Mouse (Mus musculus): Measurements from ENCODE around the gene Xirp1. TPM values are rescaled to one million over a fixed set of nuclear protein-coding genes. Genes with fewer than 3 reads are reported as not detected.

Xirp1 gene
- total and polyA plus RNA-seq, 3 experiments = 55.5 to 133 (median 118) TPM

- 0 out of 2 replicates have a peak, but pooled peaks cover 2% of the 10 kb centered on the region for H3K79me2 ChIP-seq (replicated peaks; ENCODE audit: control insufficient read depth, insufficient read depth, low read length)
- no peaks in the 10 kb centered on the region for H3K36me3 ChIP-seq (ENCODE audit: control insufficient read depth, insufficient read depth, low read length)
- TF ChIP-seq CTCF (IDR thresholded peaks at IDR 0.05) = no peak
- no peak for TF ChIP-seq EP300 (IDR thresholded peaks at IDR 0.05; ENCODE audit: insufficient read depth, low read depth, low read length)
- TF ChIP-seq POLR2A (IDR thresholded peaks at IDR 0.05; ENCODE audit: insufficient read depth, low read depth, low read length) = no peak
- WGBS = 66% methylated on average over 4 of the region's 4 CpGs
- no peak overlapping the region for H3K9ac ChIP-seq (ENCODE audit: low read depth, low read length)
- H3K4me1 ChIP-seq (ENCODE audit: control insufficient read depth, insufficient read depth, low read length) = no peaks in the 10 kb centered on the region
- no peak for DNase-seq
- H3K27ac ChIP-seq = no peak overlapping the region
- H3K27me3 ChIP-seq (ENCODE audit: control insufficient read depth, insufficient read depth, low read length) = no peaks in the 10 kb centered on the region
- H3K4me3 ChIP-seq = no peak overlapping the region
- intact Hi-C loops (cut with DNase I) = no loop called here
Observed at GRCm38 (mm10) chr9:120064317-120064716, 40.9 kb upstream of the Xirp1 start.

GRCm38 (mm10) chr9:120058730-120059129, 35.3 kb upstream of the Xirp1 start:
- Histone ChIP-seq H3K4me3 (no peak overlapping the region), H3K36me3 (ENCODE audit: control insufficient read depth, insufficient read depth, low read length) (no peaks in the 10 kb centered on the region), H3K27me3 (ENCODE audit: control insufficient read depth, insufficient read depth, low read length) (no peaks in the 10 kb centered on the region), H3K79me2 (replicated peaks; ENCODE audit: control insufficient read depth, insufficient read depth, low read length) (0 out of 2 replicates have a peak, but pooled peaks cover 2% of the 10 kb centered on the region), H3K27ac (no peak overlapping the region), H3K4me1 (ENCODE audit: control insufficient read depth, insufficient read depth, low read length) (peaks cover 4% of the 10 kb centered on the region; the same call in 1 of the 2 replicates), H3K9ac (ENCODE audit: low read depth, low read length) (no peak overlapping the region)
- 34% methylated on average over 3 of the region's 3 CpGs for WGBS
- intact Hi-C loops (cut with DNase I) = no loop called here
- peak in 1 of 2 experiments; percentile 42 for DNase-seq
- no peak for TF ChIP-seq EP300 (IDR thresholded peaks at IDR 0.05; ENCODE audit: insufficient read depth, low read depth, low read length)
- TF ChIP-seq CTCF (IDR thresholded peaks at IDR 0.05) = no peak
- TF ChIP-seq POLR2A (IDR thresholded peaks at IDR 0.05; ENCODE audit: insufficient read depth, low read depth, low read length) = no peak

DNA sequence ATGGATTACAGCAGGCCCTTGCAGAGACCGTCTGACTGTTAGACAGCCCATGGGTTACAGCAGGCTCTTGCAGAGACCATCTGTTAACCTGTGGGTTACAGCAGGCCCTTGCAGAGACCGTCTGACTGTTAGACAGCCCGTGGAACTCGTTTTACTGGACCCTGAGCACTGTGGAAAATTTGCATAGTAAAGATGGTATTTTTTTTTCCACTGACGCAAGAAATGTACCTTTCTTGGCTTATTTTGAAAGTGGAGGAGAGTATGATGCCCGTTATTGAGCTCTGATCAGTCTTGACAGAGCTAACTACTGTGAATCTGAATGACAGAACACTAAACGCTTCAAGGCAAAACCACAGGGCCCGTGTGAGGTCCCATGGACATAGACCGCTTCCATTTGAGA, 32.8 kb upstream of the Xirp1 start:
- 78% methylated on average over 9 of the region's 9 CpGs for WGBS
- TF ChIP-seq CTCF (IDR thresholded peaks at IDR 0.05) (no peak), POLR2A (IDR thresholded peaks at IDR 0.05; ENCODE audit: insufficient read depth, low read depth, low read length) (no peak), EP300 (IDR thresholded peaks at IDR 0.05; ENCODE audit: insufficient read depth, low read depth, low read length) (no peak)
- Histone ChIP-seq H3K27ac (no peak overlapping the region), H3K9ac (ENCODE audit: low read depth, low read length) (no peak overlapping the region), H3K4me1 (ENCODE audit: control insufficient read depth, insufficient read depth, low read length) (peaks cover 4% of the 10 kb centered on the region; the same call in 1 of the 2 replicates), H3K79me2 (replicated peaks; ENCODE audit: control insufficient read depth, insufficient read depth, low read length) (0 out of 2 replicates have a peak, but pooled peaks cover 2% of the 10 kb centered on the region), H3K36me3 (ENCODE audit: control insufficient read depth, insufficient read depth, low read length) (no peaks in the 10 kb centered on the region), H3K4me3 (no peak overlapping the region), H3K27me3 (ENCODE audit: control insufficient read depth, insufficient read depth, low read length) (no peaks in the 10 kb centered on the region)
- intact Hi-C loops (cut with DNase I) = no loop called here
- DNase-seq = no peak

DNA sequence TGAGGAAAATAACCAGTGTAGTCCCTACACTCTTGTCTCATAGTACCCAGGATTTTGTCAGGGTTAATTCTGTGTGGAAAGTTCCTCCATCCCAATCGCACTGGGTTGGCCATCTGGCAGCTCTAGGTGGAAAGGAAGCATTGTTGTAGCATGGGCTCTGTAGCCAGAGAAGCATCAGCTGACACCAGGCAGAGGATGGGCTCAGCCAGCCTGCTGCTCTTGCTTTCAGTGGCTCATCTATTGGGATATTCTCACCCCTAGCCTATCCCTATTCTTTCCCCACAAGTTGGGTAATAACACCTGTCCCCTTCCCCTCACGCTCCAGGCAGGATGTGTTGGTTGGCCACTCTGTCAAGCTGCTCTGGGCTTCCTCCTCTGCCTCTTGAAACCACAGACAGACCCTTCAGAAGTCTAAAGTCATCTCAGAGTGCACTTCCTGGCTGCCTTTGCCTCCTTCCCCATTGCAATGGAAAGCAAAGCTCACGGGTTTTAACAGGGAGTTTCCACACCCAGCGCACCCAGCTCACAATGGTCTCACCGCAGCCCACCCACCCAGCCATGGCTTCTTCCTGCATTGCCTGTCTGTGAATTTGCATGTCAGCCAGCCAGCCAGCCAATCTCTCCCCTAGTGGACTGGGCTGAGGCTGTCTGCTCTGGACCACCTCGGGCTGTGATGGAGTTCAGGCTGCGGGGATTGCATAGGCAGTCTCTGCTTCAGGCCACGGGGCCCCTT, 31.3 kb upstream of the Xirp1 start:
- Histone ChIP-seq H3K36me3 (ENCODE audit: control insufficient read depth, insufficient read depth, low read length) (no peaks in the 10 kb centered on the region), H3K4me1 (ENCODE audit: control insufficient read depth, insufficient read depth, low read length) (peaks cover 4% of the 10 kb centered on the region; the same call in 1 of the 2 replicates), H3K27me3 (ENCODE audit: control insufficient read depth, insufficient read depth, low read length) (no peaks in the 10 kb centered on the region), H3K79me2 (replicated peaks; ENCODE audit: control insufficient read depth, insufficient read depth, low read length) (no peaks in the 10 kb centered on the region), H3K4me3 (no peak overlapping the region), H3K9ac (ENCODE audit: low read depth, low read length) (no peak overlapping the region), H3K27ac (no peak overlapping the region)
- WGBS = 47% methylated on average over 8 of the region's 8 CpGs
- intact Hi-C loops (cut with DNase I) = no loop called here
- DNase-seq = peak in 1 of 2 experiments; percentile 14
- no peak for TF ChIP-seq EP300 (IDR thresholded peaks at IDR 0.05; ENCODE audit: insufficient read depth, low read depth, low read length)
- TF ChIP-seq CTCF (IDR thresholded peaks at IDR 0.05) = no peak
- TF ChIP-seq POLR2A (IDR thresholded peaks at IDR 0.05; ENCODE audit: insufficient read depth, low read depth, low read length) = no peak

DNA sequence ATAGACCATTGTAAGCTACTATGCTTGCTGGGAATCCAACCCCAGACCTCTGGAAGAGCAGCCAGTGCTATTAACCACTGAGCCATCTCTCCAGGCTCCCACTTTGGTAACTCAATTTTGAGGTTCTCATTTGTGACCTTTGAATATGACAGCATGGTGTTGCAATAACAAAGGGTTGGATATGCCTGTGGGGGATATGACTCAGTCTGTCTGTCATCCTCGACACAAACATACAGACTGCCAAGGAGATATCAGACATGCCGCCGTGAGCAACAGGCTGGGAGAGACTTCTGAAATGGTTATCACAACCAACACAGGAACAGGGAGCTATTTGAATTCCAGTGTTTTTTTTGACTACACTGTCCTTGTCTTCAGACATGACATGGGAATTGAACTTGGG, 26.0 kb upstream of the Xirp1 start:
- WGBS = 8% methylated on average over 3 of the region's 3 CpGs
- intact Hi-C loops (cut with DNase I) = no loop called here
- TF ChIP-seq POLR2A (IDR thresholded peaks at IDR 0.05; ENCODE audit: insufficient read depth, low read depth, low read length) (no peak), EP300 (IDR thresholded peaks at IDR 0.05; ENCODE audit: insufficient read depth, low read depth, low read length) (no peak), CTCF (IDR thresholded peaks at IDR 0.05) (no peak)
- peak in 1 of 2 experiments; percentile 37 for DNase-seq
- H3K9ac ChIP-seq (ENCODE audit: low read depth, low read length) = no peak overlapping the region
- no peak overlapping the region for H3K27ac ChIP-seq
- H3K4me1 ChIP-seq (ENCODE audit: control insufficient read depth, insufficient read depth, low read length) = no peaks in the 10 kb centered on the region
- H3K79me2 ChIP-seq (replicated peaks; ENCODE audit: control insufficient read depth, insufficient read depth, low read length) = no peaks in the 10 kb centered on the region
- no peaks in the 10 kb centered on the region for H3K27me3 ChIP-seq (ENCODE audit: control insufficient read depth, insufficient read depth, low read length)
- no peaks in the 10 kb centered on the region for H3K36me3 ChIP-seq (ENCODE audit: control insufficient read depth, insufficient read depth, low read length)
- no peak overlapping the region for H3K4me3 ChIP-seq

- Histone ChIP-seq H3K79me2 (replicated peaks; ENCODE audit: control insufficient read depth, insufficient read depth, low read length) (no peaks in the 10 kb centered on the region), H3K27me3 (ENCODE audit: control insufficient read depth, insufficient read depth, low read length) (no peaks in the 10 kb centered on the region), H3K4me3 (no peak overlapping the region), H3K36me3 (ENCODE audit: control insufficient read depth, insufficient read depth, low read length) (no peaks in the 10 kb centered on the region), H3K9ac (ENCODE audit: low read depth, low read length) (no peak overlapping the region), H3K4me1 (ENCODE audit: control insufficient read depth, insufficient read depth, low read length) (no peaks in the 10 kb centered on the region), H3K27ac (no peak overlapping the region)
- 52% methylated on average over 6 of the region's 6 CpGs for WGBS
- TF ChIP-seq POLR2A (IDR thresholded peaks at IDR 0.05; ENCODE audit: insufficient read depth, low read depth, low read length) (no peak), CTCF (IDR thresholded peaks at IDR 0.05) (no peak), EP300 (IDR thresholded peaks at IDR 0.05; ENCODE audit: insufficient read depth, low read depth, low read length) (no peak)
- DNase-seq = no peak
- intact Hi-C loops (cut with DNase I) = no loop called here
Observed at GRCm38 (mm10) chr9:120048495-120048894, 25.1 kb upstream of the Xirp1 start.

All from heart, adult 2 months (tissue).